Mouse (Mus musculus) brain, embryonic 14.5 days (tissue): ENCODE results near the gene Fdx1l.

ENCODE experiments used
- CTCF ChIP-seq: fragments of 200-500 bp; IDR thresholded peaks from 2 replicates; pipeline ENCODE4 v1.5.1; 2012; ENCODE audit warnings: inconsistent platforms, mild to moderate bottlenecking, moderate library complexity, borderline replicate concordance; ENCODE audit not compliant: insufficient read depth, insufficient read length; ENCODE audit errors: extremely low read depth
- POLR2A ChIP-seq: fragments of 200-500 bp; IDR thresholded peaks from 2 replicates; pipeline ENCODE4 v1.6.1; 2012; ENCODE audit warnings: mild to moderate bottlenecking, inconsistent platforms, borderline replicate concordance; ENCODE audit not compliant: poor library complexity, insufficient read depth, insufficient read length, severe bottlenecking; ENCODE audit errors: extremely low read depth

- TF ChIP-seq POLR2A (no peak), CTCF (no peak)
Observed at GRCm38 (mm10) chr9:21067006-21067684, 6.3 kb downstream of the Fdx1l start, which contains the start of gene Zglp1.
